Mouse (Mus musculus): ENCODE data around the gene Gm21775. TPM values are rescaled to one million over a fixed set of nuclear protein-coding genes. Genes with fewer than 3 reads are reported as not detected.
"Not testable (repeated sequence)": the region's sequence is repeated elsewhere in the genome, so short reads cannot be mapped to it uniquely, and the experiment has no call there.

Gm21775 gene
- polyA plus RNA-seq (2016; fragmentation: Nextera tagmentation; extraction: Ambion mirVana), result not detected in 2 replicates

DNA sequence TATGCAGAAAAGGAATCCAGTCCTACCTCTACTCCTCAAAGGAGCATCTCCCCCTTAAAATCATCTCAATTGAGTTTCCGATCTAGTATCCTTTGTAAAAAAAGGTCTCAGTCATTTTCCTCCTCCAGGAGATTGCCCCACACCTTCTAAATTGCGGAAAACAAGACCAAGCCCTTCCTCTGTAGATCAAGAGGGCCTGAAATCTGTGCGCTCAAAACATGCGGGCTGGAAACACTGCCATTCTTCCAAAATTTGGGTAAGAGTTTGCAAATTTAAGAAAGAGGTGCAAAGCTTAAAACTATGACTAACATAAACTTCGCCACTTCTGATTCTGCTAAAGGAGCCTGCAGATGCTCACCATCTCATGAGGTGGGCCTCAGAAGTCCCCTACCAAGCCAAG, at the start of gene Gm21775:
Gene Gm21775, plus strand, starts transcription at position 301 of the 400 bp plus-strand sequence.
- H3K27me3 ChIP-seq (ENCODE audit: low read depth, poor library complexity, severe bottlenecking); H3K9me3 ChIP-seq (replicated peaks); H3K27ac ChIP-seq (replicated peaks); DNase-seq (ENCODE audit: low spot score); H3K4me3 ChIP-seq; H3K36me3 ChIP-seq; H3K4me1 ChIP-seq: not testable (repeated sequence)
- WGBS, result 82% methylated on average over 5 of the region's 5 CpGs

DNA sequence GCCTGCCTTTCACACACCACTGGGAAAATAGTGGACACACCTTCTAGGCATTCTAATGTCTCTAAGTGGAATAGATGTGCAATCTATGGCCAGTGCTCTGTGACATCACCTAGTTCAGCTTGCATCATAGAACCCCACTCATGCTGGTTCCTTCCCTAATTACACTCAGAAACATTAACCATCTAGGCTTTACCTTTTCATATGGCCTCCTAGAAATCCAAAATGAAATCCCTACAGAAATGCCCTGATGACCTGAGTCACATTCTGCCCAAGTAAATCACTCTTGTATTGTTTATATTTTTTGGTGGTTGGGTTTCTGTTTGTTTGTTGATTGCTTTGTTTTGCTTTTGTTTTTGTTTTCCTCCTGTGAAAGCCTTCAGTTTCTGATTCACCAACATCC, 17.3 kb upstream of the Gm21775 start, which contains the start of gene Gm20737:
Gene Gm20737, minus strand, starts transcription at position 101 of the 400 bp plus-strand sequence.
- DNase-seq (ENCODE audit: low spot score); H3K36me3 ChIP-seq; H3K9me3 ChIP-seq (replicated peaks); H3K27ac ChIP-seq (replicated peaks); H3K4me1 ChIP-seq; H3K27me3 ChIP-seq (ENCODE audit: low read depth, poor library complexity, severe bottlenecking); H3K4me3 ChIP-seq: not testable (repeated sequence)

Other genes starting within 250 kb of the Gm21775 start
- gene Gm20834, start 228.9 kb upstream of the Gm21775 start, polyA plus RNA-seq (2016; fragmentation: Nextera tagmentation; extraction: Ambion mirVana), result not detected in 2 replicates
- not detected in 2 replicates for gene Gm28510, start 140.7 kb upstream of the Gm21775 start, polyA plus RNA-seq (2016; fragmentation: Nextera tagmentation; extraction: Ambion mirVana)
- not detected in 2 replicates for gene Gm20737, start 17.4 kb upstream of the Gm21775 start, polyA plus RNA-seq (2016; fragmentation: Nextera tagmentation; extraction: Ambion mirVana)
- gene Gm21900, start 62.9 kb downstream of the Gm21775 start, polyA plus RNA-seq (2016; fragmentation: Nextera tagmentation; extraction: Ambion mirVana), result not detected in 2 replicates
- gene Gm20777, start 199.0 kb downstream of the Gm21775 start, polyA plus RNA-seq (2016; fragmentation: Nextera tagmentation; extraction: Ambion mirVana), result not detected in 2 replicates

All from midbrain, embryonic 10.5 days (tissue).